Mouse (Mus musculus) MEL (cell line): ENCODE results near the gene Nme7. TPM values are rescaled to one million over a fixed set of nuclear protein-coding genes. Genes with fewer than 3 reads are reported as not detected.

Experiments used
- DNase-seq: peaks from one replicate; pipeline ENCODE4 v3.0.0; 2011; ENCODE audit warnings: low read depth, low spot score
- H3K27ac ChIP-seq: 2 replicates; pipeline ENCODE4 v1.5.1; 2012; ENCODE audit warnings: low read depth, mild to moderate bottlenecking, control low read depth, low read length, moderate library complexity; ENCODE audit not compliant: control insufficient read depth
- H3K27me3 ChIP-seq, 2 experiments: fragments of 150-350 bp in 1 of 2; sonication (generic) in 1 of 2; 2 replicates each; pipeline ENCODE4 v1.6.1; 2012; ENCODE audit warnings: low read length in 2 of 2, mild to moderate bottlenecking in 2 of 2, improper control_type of control experiment in 1 of 2, moderate library complexity in 1 of 2; ENCODE audit not compliant: insufficient read depth in 2 of 2, control insufficient read depth in 1 of 2
- H3K36me3 ChIP-seq, 2 experiments: 2 replicates each; pipeline ENCODE4 v1.6.1; 2012 to 2014; ENCODE audit warnings: low read length in 2 of 2, improper control_type of control experiment in 1 of 2, inconsistent platforms in 1 of 2, mild to moderate bottlenecking in 1 of 2; ENCODE audit not compliant: insufficient read depth in 2 of 2, control insufficient read depth in 1 of 2
- H3K4me1 ChIP-seq, 2 experiments: fragments of 150-350 bp in 1 of 2; sonication (generic) in 1 of 2; 2 replicates each; pipeline ENCODE4 v1.6.1; 2012; ENCODE audit warnings: low read length in 2 of 2, improper control_type of control experiment in 1 of 2, mild to moderate bottlenecking in 1 of 2; ENCODE audit not compliant: insufficient read depth in 2 of 2, control insufficient read depth in 1 of 2
- H3K4me3 ChIP-seq, 2 experiments: fragments of 150-350 bp in 1 of 2; sonication (generic) in 1 of 2; 2 replicates each; pipeline ENCODE4 v1.5.1; 2012; ENCODE audit warnings: low read depth in 2 of 2, low read length in 2 of 2, mild to moderate bottlenecking in 2 of 2, moderate library complexity in 2 of 2, control low read depth in 1 of 2, improper control_type of control experiment in 1 of 2; ENCODE audit not compliant: control insufficient read depth in 1 of 2, insufficient read depth in 1 of 2
- H3K79me2 ChIP-seq: 2 replicates; pipeline ENCODE4 v1.6.1; 2012; ENCODE audit warnings: mild to moderate bottlenecking, low read length, moderate library complexity; ENCODE audit not compliant: control insufficient read depth, poor library complexity, insufficient read depth
- H3K9ac ChIP-seq: 2 replicates; pipeline ENCODE4 v1.6.1; 2012; ENCODE audit warnings: low read depth, mild to moderate bottlenecking, control low read depth, low read length, moderate library complexity; ENCODE audit not compliant: control insufficient read depth, poor library complexity, severe bottlenecking
- H3K9me3 ChIP-seq: fragments of 150-350 bp; sonication (generic); replicated peaks from 2 replicates; pipeline ENCODE4 v1.6.1; 2012; ENCODE audit warnings: mild to moderate bottlenecking, low read length, improper control_type of control experiment, moderate library complexity; ENCODE audit not compliant: insufficient read depth
- BHLHE40 ChIP-seq: IDR thresholded peaks from 2 replicates; pipeline ENCODE4 v1.6.1; 2012; ENCODE audit warnings: low read depth, mild to moderate bottlenecking, inconsistent platforms, low read length, improper control_type of control experiment, borderline replicate concordance
- CHD1 ChIP-seq: IDR thresholded peaks from 2 replicates; pipeline ENCODE4 v1.6.1; 2012; ENCODE audit warnings: low read depth, mild to moderate bottlenecking, inconsistent platforms, low read length, improper control_type of control experiment
- CTCF ChIP-seq, 3 experiments: IDR thresholded peaks in 2 of 3; conservative IDR thresholded peaks in 1 of 3; 2 replicates each; pipeline ENCODE4 v1.5.1; 2011 to 2012; ENCODE audit warnings: low read length in 3 of 3, low read depth in 2 of 3, mild to moderate bottlenecking in 2 of 3, improper control_type of control experiment in 1 of 3, inconsistent platforms in 1 of 3, mixed read lengths in 1 of 3, moderate library complexity in 1 of 3; ENCODE audit not compliant: control insufficient read depth in 1 of 3, insufficient read depth in 1 of 3, poor library complexity in 1 of 3, severe bottlenecking in 1 of 3
- ELF1 ChIP-seq: IDR thresholded peaks from 2 replicates; pipeline ENCODE4 v1.6.1; 2014; ENCODE audit warnings: low read depth, mild to moderate bottlenecking, inconsistent platforms, low read length, improper control_type of control experiment, moderate library complexity
- EP300 ChIP-seq, 2 experiments: IDR thresholded peaks; 2 replicates each; pipeline ENCODE4 v1.6.1; 2011; ENCODE audit warnings: improper control_type of control experiment in 2 of 2, low read length in 2 of 2, low read depth in 1 of 2, mild to moderate bottlenecking in 1 of 2
- ETS1 ChIP-seq: IDR thresholded peaks from 2 replicates; pipeline ENCODE4 v1.6.1; 2012; ENCODE audit warnings: low read depth, mild to moderate bottlenecking, inconsistent platforms, low read length, improper control_type of control experiment, moderate library complexity
- GABPA ChIP-seq: IDR thresholded peaks from 2 replicates; pipeline ENCODE4 v1.6.1; 2012; ENCODE audit warnings: low read depth, mild to moderate bottlenecking, inconsistent platforms, low read length, improper control_type of control experiment, moderate library complexity
- GATA1 ChIP-seq: IDR thresholded peaks from 2 replicates; pipeline ENCODE4 v1.6.1; 2011; ENCODE audit warnings: low read depth, low read length, improper control_type of control experiment
- HCFC1 ChIP-seq: IDR thresholded peaks from 2 replicates; pipeline ENCODE4 v1.6.1; 2012; ENCODE audit warnings: low read depth, mild to moderate bottlenecking, inconsistent platforms, low read length, improper control_type of control experiment, moderate library complexity
- JUND ChIP-seq: IDR thresholded peaks from 2 replicates; pipeline ENCODE4 v1.6.1; 2011; ENCODE audit warnings: low read depth, mild to moderate bottlenecking, improper control_type of control experiment, low read length
- KAT2A ChIP-seq: conservative IDR thresholded peaks from 2 replicates; pipeline ENCODE4 v1.6.1; 2012; ENCODE audit warnings: low read depth, low read length, improper control_type of control experiment, inconsistent platforms
- MAFK ChIP-seq: IDR thresholded peaks from 2 replicates; pipeline ENCODE4 v1.6.1; 2011; ENCODE audit warnings: low read depth, mild to moderate bottlenecking, low read length, improper control_type of control experiment, borderline replicate concordance
- MAX ChIP-seq: IDR thresholded peaks from 2 replicates; pipeline ENCODE4 v1.6.1; 2011; ENCODE audit warnings: low read length, improper control_type of control experiment
- MAZ ChIP-seq: IDR thresholded peaks from 2 replicates; pipeline ENCODE4 v1.6.1; 2012; ENCODE audit warnings: low read depth, mild to moderate bottlenecking, inconsistent platforms, low read length, improper control_type of control experiment
- MEF2A ChIP-seq: IDR thresholded peaks from 2 replicates; pipeline ENCODE4 v1.6.1; 2014; ENCODE audit warnings: low read depth, mild to moderate bottlenecking, inconsistent platforms, low read length, improper control_type of control experiment; ENCODE audit not compliant: poor library complexity, insufficient replicate concordance, severe bottlenecking; ENCODE audit errors: extremely low read depth
- MXI1 ChIP-seq: IDR thresholded peaks from 2 replicates; pipeline ENCODE4 v1.6.1; 2011; ENCODE audit warnings: mild to moderate bottlenecking, low read depth, low read length, improper control_type of control experiment
- MYB ChIP-seq: IDR thresholded peaks from 2 replicates; pipeline ENCODE4 v1.6.1; 2011; ENCODE audit warnings: mild to moderate bottlenecking, low read depth, low read length, improper control_type of control experiment
- MYC ChIP-seq: IDR thresholded peaks from 2 replicates; pipeline ENCODE4 v1.6.1; 2011; ENCODE audit warnings: low read depth, mild to moderate bottlenecking, low read length, improper control_type of control experiment, moderate library complexity
- NELFE ChIP-seq: IDR thresholded peaks from 2 replicates; pipeline ENCODE4 v1.6.1; 2011; ENCODE audit warnings: low read depth, low read length, improper control_type of control experiment
- POLR2AphosphoS5 ChIP-seq: IDR thresholded peaks from 2 replicates; pipeline ENCODE4 v1.6.1; 2012; ENCODE audit warnings: low read depth, borderline replicate concordance, mild to moderate bottlenecking, inconsistent platforms, low read length, moderate library complexity, mixed read lengths
- RAD21 ChIP-seq: IDR thresholded peaks from 2 replicates; pipeline ENCODE4 v1.6.1; 2011; ENCODE audit warnings: mild to moderate bottlenecking, low read depth, low read length, improper control_type of control experiment
- SMC3 ChIP-seq: IDR thresholded peaks from 2 replicates; pipeline ENCODE4 v1.6.1; 2011; ENCODE audit warnings: low read depth, low read length, improper control_type of control experiment
- TAL1 ChIP-seq: IDR thresholded peaks from 2 replicates; pipeline ENCODE4 v1.6.1; 2012; ENCODE audit warnings: mild to moderate bottlenecking, inconsistent platforms, low read length, moderate library complexity, mixed read lengths
- TCF12 ChIP-seq: IDR thresholded peaks from 2 replicates; pipeline ENCODE4 v1.6.1; 2014; ENCODE audit warnings: low read depth, mild to moderate bottlenecking, inconsistent platforms, low read length, improper control_type of control experiment, moderate library complexity
- USF2 ChIP-seq, 2 experiments: IDR thresholded peaks; 2 replicates each; pipeline ENCODE4 v1.6.1; 2011 to 2012; ENCODE audit warnings: improper control_type of control experiment in 2 of 2, low read length in 2 of 2, borderline replicate concordance in 1 of 2, inconsistent platforms in 1 of 2, low read depth in 1 of 2, mild to moderate bottlenecking in 1 of 2; ENCODE audit not compliant: insufficient read depth in 1 of 2
- ZC3H11A ChIP-seq: IDR thresholded peaks from 2 replicates; pipeline ENCODE4 v1.6.1; 2012; ENCODE audit warnings: low read depth, mild to moderate bottlenecking, inconsistent platforms, low read length, improper control_type of control experiment
- ZKSCAN1 ChIP-seq: IDR thresholded peaks from 2 replicates; pipeline ENCODE4 v1.6.1; 2012; ENCODE audit warnings: low read depth, mild to moderate bottlenecking, inconsistent platforms, low read length, improper control_type of control experiment, moderate library complexity
- ZMIZ1 ChIP-seq: IDR thresholded peaks from 2 replicates; pipeline ENCODE4 v1.6.1; 2012; ENCODE audit warnings: low read depth, mild to moderate bottlenecking, inconsistent platforms, low read length, improper control_type of control experiment, moderate library complexity
- ZNF384 ChIP-seq: IDR thresholded peaks from 2 replicates; pipeline ENCODE4 v1.6.1; 2012; ENCODE audit warnings: low read depth, mild to moderate bottlenecking, inconsistent platforms, low read length, improper control_type of control experiment
- polyA plus RNA-seq, 2 experiments: library from polyadenylated mRNA; stranded (reverse) in 1 of 2; unstranded in 1 of 2; fragments of >175 nt in 1 of 2; fragments of >200 nt in 1 of 2; gene quantifications; 2 replicates each; pipeline versions ENCODE4 v1.2.1 to v1.2.4; 2012; ENCODE audit warnings: low replicate concordance in 2 of 2, low read depth in 1 of 2; ENCODE audit not compliant: insufficient read length in 2 of 2, insufficient read depth in 1 of 2, missing spikeins in 1 of 2
- total RNA-seq: library from RNA; depleted of rRNA; stranded (reverse); fragments of 300-350 nt; gene quantifications from 2 replicates; pipeline ENCODE4 v1.2.3, GENCODE M21; 2012

Gene Nme7
- total and polyA plus RNA-seq, 3 experiments, result 23.2 to 27.6 TPM; not detected in 1

GRCm38 (mm10) chr1:164361997-164362396, 58.1 kb downstream of the Nme7 start:
- no peak for DNase-seq
- Histone ChIP-seq H3K79me2 (no peaks in the 10 kb centered on the region), H3K4me3 (no peak overlapping the region), H3K4me1 (no peaks in the 10 kb centered on the region), H3K9ac (no peak overlapping the region), H3K9me3 (no peaks in the 10 kb centered on the region), H3K27me3 (no peaks in the 10 kb centered on the region), H3K36me3 (no peaks in the 10 kb centered on the region), H3K27ac (no peak overlapping the region)
- TF ChIP-seq ELF1 (no peak), MYC (no peak), MYB (no peak), ZNF384 (no peak), USF2 (IDR thresholded peaks at IDR 0.05; ENCODE audit: borderline replicate concordance in 1 of 2, insufficient read depth in 1 of 2, low read depth in 1 of 2, low read length in 2 of 2) (no peak)

- Histone ChIP-seq H3K79me2 (no peaks in the 10 kb centered on the region), H3K27me3 (no peaks in the 10 kb centered on the region), H3K9ac (no peak overlapping the region), H3K4me3 (no peak overlapping the region), H3K4me1 (no peaks in the 10 kb centered on the region), H3K9me3 (no peaks in the 10 kb centered on the region), H3K36me3 (no peaks in the 10 kb centered on the region), H3K27ac (no peak overlapping the region)
- TF ChIP-seq TCF12, result no peak
- TF ChIP-seq MAFK, result no peak
- no peak for TF ChIP-seq ELF1
- no peak for TF ChIP-seq MEF2A
- TF ChIP-seq CTCF (IDR thresholded peaks at IDR 0.05 in 2 of 3, conservative IDR thresholded peaks at IDR 0.05 in 1 of 3; ENCODE audit: control insufficient read depth in 1 of 3, insufficient read depth in 1 of 3, low read depth in 2 of 3, low read length in 3 of 3, poor library complexity in 1 of 3, severe bottlenecking in 1 of 3), result peak; percentile 43 to 68 (median 60)
- TF ChIP-seq MYB, result no peak
- no peak for TF ChIP-seq ZMIZ1
- no peak for TF ChIP-seq MAZ
- no peak for TF ChIP-seq TAL1
- TF ChIP-seq HCFC1, result no peak
- TF ChIP-seq GABPA, result no peak
- TF ChIP-seq BHLHE40, result no peak
- no peak for TF ChIP-seq ETS1
- TF ChIP-seq KAT2A, result no peak
- TF ChIP-seq NELFE, result no peak
- TF ChIP-seq MAX, result no peak
- no peak for TF ChIP-seq EP300 (IDR thresholded peaks at IDR 0.05; ENCODE audit: low read depth in 1 of 2, low read length in 2 of 2)
- TF ChIP-seq CHD1, result no peak
- TF ChIP-seq RAD21, result peak; percentile 61
- TF ChIP-seq SMC3, result peak; percentile 64
- TF ChIP-seq MXI1, result no peak
- no peak for TF ChIP-seq ZKSCAN1
- TF ChIP-seq JUND, result no peak
- TF ChIP-seq POLR2AphosphoS5, result no peak
- TF ChIP-seq ZC3H11A, result peak; percentile 35; the same call in 1 of the 2 replicates
- no peak for TF ChIP-seq GATA1
- peak; percentile 64 for DNase-seq
These were observed 62.5 kb downstream of the Nme7 start for GRCm38 (mm10) chr1:164366156-164367128.
